Mouse (Mus musculus) layer of hippocampus, adult 2 months (tissue): ENCODE data around the gene Sema4a. TPM values are rescaled to one million over a fixed set of nuclear protein-coding genes. Genes with fewer than 3 reads are reported as not detected.

Experiments
- DNase-seq, 2 experiments: peaks; one replicate each; pipeline ENCODE4 v3.0.0; 2022; ENCODE audit warnings: low spot score in 2 of 2
- H3K27ac ChIP-seq: fragments of 200-600 bp; 2 replicates; pipeline ENCODE4 v1.8.1; 2022
- H3K4me3 ChIP-seq: fragments of 200-600 bp; 2 replicates; pipeline ENCODE4 v1.8.1; 2022; ENCODE audit warnings: mild to moderate bottlenecking
- CTCF ChIP-seq: fragments of 200-600 bp; conservative IDR thresholded peaks from 2 replicates; pipeline ENCODE4 v1.8.1; 2022; ENCODE audit warnings: antibody characterized with exemption, mild to moderate bottlenecking, moderate library complexity
- total RNA-seq, 2 experiments: library from RNA; stranded (reverse); gene quantifications; 2 replicates each; pipeline ENCODE4 v1.2.3; 2021

Sema4a gene
- total RNA-seq, 2 experiments from 2014 or later, result 37.0 to 42.9 TPM

GRCm38 (mm10) chr3:88460029-88460428 is 953 bp downstream of the Sema4a start:
- Histone ChIP-seq H3K27ac (peak overlapping the region; percentile 84), H3K4me3 (peak overlapping the region; percentile 38; the same call in 1 of the 2 replicates)
- DNase-seq, result no peak

GRCm38 (mm10) chr3:88458778-88459219 is 2.2 kb downstream of the Sema4a start:
- Histone ChIP-seq H3K27ac (peak overlapping the region; percentile 84), H3K4me3 (peak overlapping the region; percentile 58)
- no peak for TF ChIP-seq CTCF
- no peak for DNase-seq

More at GRCm38 (mm10) chr3:88460029-88460428, 953 bp downstream of the Sema4a start:
- no peak for TF ChIP-seq CTCF

- DNase-seq, result no peak
- no peak overlapping the region; the same call in 1 of the 2 replicates for H3K4me3 ChIP-seq
- TF ChIP-seq CTCF, result no peak
- H3K27ac ChIP-seq, result no peak overlapping the region
Measured at GRCm38 (mm10) chr3:88456746-88457532, 4.0 kb downstream of the Sema4a start.

DNA sequence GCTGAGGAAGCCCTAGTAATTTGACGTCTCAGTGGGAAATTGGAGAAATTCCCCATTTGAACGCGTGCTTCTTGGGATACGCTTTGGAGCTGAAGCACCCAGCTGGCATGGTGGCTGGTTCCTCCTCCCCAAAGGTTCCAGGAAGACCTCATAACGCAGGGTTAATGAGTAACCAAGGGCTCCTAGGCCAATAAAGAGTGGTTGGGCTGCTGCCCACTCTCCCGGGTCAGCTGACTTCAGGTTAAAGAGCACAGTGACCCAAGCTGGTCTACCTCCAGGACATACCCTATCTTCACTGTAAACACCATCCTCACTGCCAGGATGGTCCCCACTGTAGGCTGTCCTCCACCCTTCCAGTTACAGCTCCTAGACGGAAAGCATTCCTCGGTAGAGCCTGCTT is 4.7 kb downstream of the Sema4a start:
- H3K4me3 ChIP-seq, result no peak overlapping the region
- no peak for TF ChIP-seq CTCF
- no peak overlapping the region for H3K27ac ChIP-seq
- no peak for DNase-seq

DNA sequence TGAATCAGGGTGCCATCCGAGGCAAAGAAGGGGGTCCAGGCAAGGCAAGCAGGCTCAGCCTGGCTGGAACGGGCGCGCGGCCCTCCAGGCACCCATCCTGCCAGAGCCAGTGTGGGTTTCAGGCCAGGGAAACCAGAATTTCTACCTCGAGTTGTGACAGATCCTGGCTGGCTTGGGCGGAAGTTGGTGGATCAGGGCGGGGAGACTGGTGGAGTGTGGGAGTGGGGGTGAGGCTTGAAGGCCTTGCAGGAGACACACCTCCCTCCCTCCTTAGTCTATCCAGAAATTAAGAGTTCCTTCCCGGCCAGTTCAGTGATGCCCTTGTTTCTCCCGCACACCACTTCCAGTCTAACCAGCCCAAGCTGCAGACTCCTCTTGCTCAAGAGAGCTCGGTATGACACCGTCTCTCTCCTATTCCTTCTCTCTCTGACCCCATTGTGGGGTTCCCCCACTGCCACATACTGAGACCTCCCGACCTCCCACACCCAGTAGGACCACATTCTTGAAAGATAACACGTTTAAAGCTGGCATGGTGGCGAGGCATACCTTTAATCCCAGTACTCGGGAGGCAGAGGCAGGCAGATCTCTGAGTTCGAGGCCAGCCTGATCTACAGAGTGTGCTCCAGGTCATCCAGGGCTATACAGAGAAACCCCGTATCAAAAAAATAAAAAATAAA is 5.3 kb downstream of the Sema4a start:
- no peak overlapping the region for H3K27ac ChIP-seq
- no peak for DNase-seq
- TF ChIP-seq CTCF, result no peak
- H3K4me3 ChIP-seq, result no peak overlapping the region

DNA sequence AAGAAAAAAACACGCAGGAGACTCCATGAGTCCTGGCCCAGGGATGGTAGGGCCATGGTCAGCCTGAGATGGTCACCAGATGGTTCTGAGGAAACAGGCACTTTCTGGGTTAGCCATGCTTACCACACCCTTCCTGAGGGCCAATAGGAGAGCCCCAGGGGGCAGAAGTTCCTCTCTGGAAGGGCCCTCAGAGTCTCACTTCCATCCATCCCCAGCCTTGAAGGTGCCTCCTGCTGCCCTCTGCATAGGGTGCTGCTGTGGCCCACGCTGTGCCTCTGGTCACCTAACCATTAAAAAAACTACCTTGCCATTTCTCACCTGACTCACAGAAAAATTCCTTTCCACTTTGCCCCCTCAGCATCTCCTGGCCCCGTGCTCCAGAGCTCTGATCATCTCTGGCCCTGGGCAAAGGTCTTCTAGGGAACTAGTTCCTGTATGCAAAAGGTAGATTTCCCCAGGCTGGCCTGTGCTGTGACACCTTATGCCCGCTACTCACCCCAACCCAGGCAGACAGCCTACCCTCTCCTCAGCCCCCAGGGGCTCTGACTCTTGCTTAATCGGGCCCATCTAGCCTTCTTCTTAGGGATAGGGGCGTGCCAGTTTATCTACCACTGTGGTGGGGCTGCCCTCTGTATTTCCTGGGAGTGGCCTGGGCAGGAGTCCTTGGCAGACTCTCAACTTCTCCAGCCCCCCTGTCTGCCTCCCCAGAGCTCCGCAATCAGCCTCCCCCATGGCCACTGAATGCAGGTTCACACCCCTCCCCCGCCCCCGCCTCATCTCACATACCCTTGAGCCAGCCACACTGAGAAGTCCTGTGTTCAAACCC is 6.0 kb downstream of the Sema4a start:
- Histone ChIP-seq H3K27ac (no peak overlapping the region), H3K4me3 (no peak overlapping the region)
- no peak for DNase-seq
- no peak for TF ChIP-seq CTCF

DNA sequence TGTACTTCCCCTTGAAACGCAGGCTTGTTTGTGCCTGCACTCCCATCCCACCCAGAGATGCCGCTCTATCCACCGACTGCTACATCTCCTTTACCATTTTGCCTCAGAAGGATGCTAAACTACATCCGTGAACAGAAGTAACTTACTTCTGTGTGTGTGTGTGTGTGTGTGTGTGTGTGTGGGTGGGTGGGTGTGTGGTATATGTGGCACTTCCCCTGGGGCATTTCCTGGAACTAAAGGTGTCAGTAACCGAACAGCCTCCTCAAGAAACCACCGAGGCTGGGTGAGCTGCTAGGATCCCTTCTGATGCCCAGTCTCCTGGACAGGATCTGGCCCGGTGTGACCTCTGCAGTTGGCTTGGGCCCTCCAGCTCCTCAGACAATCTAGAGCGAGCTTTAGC is 7.0 kb downstream of the Sema4a start:
- Histone ChIP-seq H3K4me3 (no peak overlapping the region), H3K27ac (no peak overlapping the region)
- no peak for DNase-seq
- TF ChIP-seq CTCF, result no peak

DNA sequence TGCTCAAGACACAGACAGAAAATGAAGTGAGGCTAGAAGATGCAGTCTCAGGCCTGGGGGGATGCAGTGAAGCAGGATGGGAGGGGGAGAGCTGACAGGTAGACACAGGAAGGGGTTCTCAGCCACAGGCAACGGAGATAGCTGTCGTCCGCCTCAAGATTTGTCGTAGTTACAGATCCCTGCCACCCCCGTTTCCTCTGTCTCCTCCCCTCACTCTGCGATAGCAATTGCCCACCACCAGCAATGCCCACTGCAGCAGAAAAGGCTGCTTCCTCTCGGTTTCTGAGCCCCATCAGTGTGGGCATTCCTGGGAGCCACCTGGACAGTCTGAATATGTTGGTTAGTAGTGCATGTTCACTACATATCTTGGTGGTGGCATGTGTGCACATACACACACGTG is 7.6 kb downstream of the Sema4a start:
- DNase-seq, result no peak
- Histone ChIP-seq H3K4me3 (no peak overlapping the region), H3K27ac (no peak overlapping the region)
- no peak for TF ChIP-seq CTCF

DNA sequence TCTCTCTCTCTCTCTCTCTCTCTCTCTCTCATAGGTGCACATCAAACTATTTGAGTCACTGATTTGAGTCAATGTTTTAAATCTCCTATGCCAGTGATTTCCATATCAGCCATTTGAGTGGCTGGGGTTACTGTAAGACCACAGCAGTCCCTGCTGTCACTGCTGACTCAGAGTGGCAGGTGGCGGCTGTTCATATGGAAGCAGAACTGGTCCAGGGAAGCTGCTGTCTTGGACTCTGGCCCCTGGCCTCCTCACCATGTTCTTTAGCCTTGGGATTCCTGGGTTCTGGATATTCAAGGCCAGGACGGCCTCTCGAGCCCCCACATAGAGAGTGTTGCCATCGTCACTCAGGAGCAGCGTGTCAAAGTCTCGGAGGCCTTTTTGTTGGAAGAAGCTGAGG is 8.3 kb downstream of the Sema4a start:
- no peak for DNase-seq
- Histone ChIP-seq H3K27ac (no peak overlapping the region), H3K4me3 (no peak overlapping the region)
- no peak for TF ChIP-seq CTCF

GRCm38 (mm10) chr3:88452246-88452645 is 8.7 kb downstream of the Sema4a start:
- Histone ChIP-seq H3K4me3 (no peak overlapping the region), H3K27ac (no peak overlapping the region)
- DNase-seq, result no peak
- TF ChIP-seq CTCF, result no peak

- Histone ChIP-seq H3K27ac (no peak overlapping the region), H3K4me3 (no peak overlapping the region)
- no peak for TF ChIP-seq CTCF
- DNase-seq, result no peak
Measured at GRCm38 (mm10) chr3:88450379-88451131, 10.4 kb downstream of the Sema4a start.

- DNase-seq, result no peak
- H3K27ac ChIP-seq, result peak overlapping the region; percentile 46; the same call in 1 of the 2 replicates
- H3K4me3 ChIP-seq, result peak overlapping the region; percentile 45
- no peak for TF ChIP-seq CTCF
Measured at GRCm38 (mm10) chr3:88449395-88450023, 11.5 kb downstream of the Sema4a start.
